Mouse (Mus musculus) liver, postnatal 0 days (tissue): ENCODE measurements around the gene Osbpl3.

ENCODE experiments used
- CTCF ChIP-seq: sonication (generic); IDR thresholded peaks from 2 replicates; pipeline ENCODE4 v1.5.1; 2016; ENCODE audit warnings: antibody characterized with exemption, low read depth
- EP300 ChIP-seq: IDR thresholded peaks from 2 replicates; pipeline ENCODE4 v1.6.1; 2016; ENCODE audit warnings: antibody characterized with exemption, low read depth, mild to moderate bottlenecking

DNA sequence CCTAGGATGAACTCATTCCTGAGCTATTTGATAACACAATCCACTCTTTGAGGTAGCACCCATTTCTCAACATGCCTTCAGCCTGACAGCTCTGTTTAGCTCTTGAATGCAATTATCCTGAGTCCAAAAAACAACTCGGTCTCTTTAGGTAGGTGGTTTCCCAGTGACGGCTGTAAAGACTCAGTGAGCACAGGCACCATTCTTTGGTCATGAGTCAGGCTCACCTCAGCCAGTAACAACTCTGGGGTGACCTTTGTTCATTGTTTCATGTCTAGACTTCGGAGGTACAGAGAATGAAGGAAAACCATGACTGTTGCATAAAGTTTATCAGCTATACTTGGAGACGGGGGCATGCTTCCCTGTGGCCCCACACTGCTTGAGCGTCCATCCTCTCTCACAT, 65.7 kb downstream of the Osbpl3 start:
- TF ChIP-seq EP300 (no peak), CTCF (no peak)
